10 mouse cellular contexts compared by ENCODE assay signal in the genomic region with DNA sequence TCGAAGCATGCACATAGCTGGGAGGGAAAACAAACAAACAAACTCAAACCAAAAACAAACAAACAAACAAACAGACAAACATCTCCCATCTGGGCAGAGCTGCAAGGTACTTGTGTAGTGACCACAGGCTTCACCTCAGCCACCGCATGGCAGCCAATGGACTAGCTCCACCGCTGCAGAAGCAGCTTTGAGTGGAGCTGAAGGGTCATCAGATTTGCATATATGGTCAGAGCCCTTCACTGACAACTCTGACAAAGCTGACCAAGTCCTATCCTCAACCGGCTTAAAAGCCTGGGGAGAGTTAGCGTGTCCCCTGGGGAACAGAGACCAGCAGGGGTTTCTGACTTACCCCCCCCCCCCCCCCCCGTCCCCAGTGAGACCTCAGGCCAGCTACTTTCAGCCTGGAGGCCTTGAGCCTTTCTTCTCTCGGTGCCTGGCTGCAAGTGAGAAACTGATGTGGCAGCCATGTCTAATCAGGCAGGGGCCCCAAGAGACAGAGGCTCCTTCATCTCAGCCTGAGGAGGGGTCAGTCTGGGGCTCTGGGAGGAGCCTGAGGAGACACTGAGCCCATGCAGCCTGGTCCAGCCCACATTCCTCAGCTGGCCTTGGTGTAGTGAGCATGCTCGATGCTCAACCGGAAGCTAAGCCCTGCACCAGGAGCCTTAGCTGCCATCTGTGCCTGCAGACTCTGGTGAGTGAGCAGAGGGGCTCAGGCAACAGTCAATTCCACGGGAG. TPM values are rescaled to one million over a fixed set of nuclear protein-coding genes. Genes with fewer than 3 reads are reported as not detected.
DNase-seq lines count a peak whose midpoint lies in the region; ATAC-seq lines count a peak whose summit lies in the region.
"Had no signal": no experiment of that assay in that cellular context is flagged by ENCODE, and none has a peak within 500 bp of the region (broad histone marks: within the 10 kb centered on the region; RNA-seq: fewer than 3 reads in every experiment).

No protein-coding gene starts in this region.

- ATAC-seq in kidney, embryonic 16.5 days (ENCODE audit: low FRiP score, low TSS enrichment): peak; percentile 82
- ATAC-seq in embryonic facial prominence, embryonic 14.5 days (ENCODE audit: low read depth): peak; percentile 89
- peak; percentile 72; the same call in 1 of the 2 replicates for ATAC-seq in neural tube, embryonic 14.5 days (ENCODE audit: low read depth)
- no peak for ATAC-seq in activated CD4-positive, CD25-positive, alpha-beta regulatory T cell, adult 4 months

- H3K9ac ChIP-seq in kidney, embryonic 16.5 days (replicated peaks; ENCODE audit: low read length): no peak overlapping the region
- H3K9ac ChIP-seq in embryonic facial prominence, embryonic 14.5 days (ENCODE audit: low read depth, low read length): no peak overlapping the region
- no peak overlapping the region for H3K9ac ChIP-seq in neural tube, embryonic 14.5 days (replicated peaks; ENCODE audit: low read depth, low read length)

- peaks cover 18% of the 10 kb centered on the region for H3K4me1 ChIP-seq in kidney, embryonic 16.5 days (ENCODE audit: insufficient read depth, low read length)
- 0 out of 2 replicates have a peak, but pooled peaks cover 4% of the 10 kb centered on the region for H3K4me1 ChIP-seq in embryonic facial prominence, embryonic 14.5 days (ENCODE audit: control insufficient read depth, insufficient read depth, low read length)
- no peaks in the 10 kb centered on the region for H3K4me1 ChIP-seq in neural tube, embryonic 14.5 days (ENCODE audit: control insufficient read depth, insufficient read depth, low read length)

- H3K27ac ChIP-seq in kidney, embryonic 16.5 days (ENCODE audit: low read length): peak overlapping the region; percentile 57
- H3K27ac ChIP-seq in embryonic facial prominence, embryonic 14.5 days (replicated peaks; ENCODE audit: low read depth, low read length): no peak overlapping the region
- no peak overlapping the region for H3K27ac ChIP-seq in neural tube, embryonic 14.5 days (ENCODE audit: low read depth, low read length)

- no peaks in the 10 kb centered on the region for H3K36me3 ChIP-seq in kidney, embryonic 16.5 days (ENCODE audit: insufficient read depth, low read length)
- no peaks in the 10 kb centered on the region for H3K36me3 ChIP-seq in embryonic facial prominence, embryonic 14.5 days (ENCODE audit: control insufficient read depth, insufficient read depth, low read length)
- H3K36me3 ChIP-seq in neural tube, embryonic 14.5 days (ENCODE audit: control insufficient read depth, insufficient read depth, low read length): no peaks in the 10 kb centered on the region
- H3K36me3 ChIP-seq: G1E had no signal

- H3K9me3 ChIP-seq in kidney, embryonic 16.5 days (ENCODE audit: low read length): no peaks in the 10 kb centered on the region
- no peaks in the 10 kb centered on the region for H3K9me3 ChIP-seq in embryonic facial prominence, embryonic 14.5 days (ENCODE audit: control insufficient read depth, low read length)
- H3K9me3 ChIP-seq in neural tube, embryonic 14.5 days (ENCODE audit: control insufficient read depth, low read length): no peaks in the 10 kb centered on the region
- H3K9me3 ChIP-seq: G1E had no signal

- peaks cover 18% of the 10 kb centered on the region; the same call in 1 of the 2 replicates for H3K27me3 ChIP-seq in kidney, embryonic 16.5 days (ENCODE audit: insufficient read depth, low read length)
- H3K27me3 ChIP-seq in embryonic facial prominence, embryonic 14.5 days (replicated peaks; ENCODE audit: control insufficient read depth, insufficient read depth, low read length): peaks cover 13% of the 10 kb centered on the region
- H3K27me3 ChIP-seq in neural tube, embryonic 14.5 days (ENCODE audit: control insufficient read depth, insufficient read depth, low read length): no peaks in the 10 kb centered on the region; the same call in 1 of the 2 replicates

- H3K4me3 ChIP-seq in kidney, embryonic 16.5 days (ENCODE audit: low read length): no peak overlapping the region
- no peak overlapping the region for H3K4me3 ChIP-seq in embryonic facial prominence, embryonic 14.5 days (ENCODE audit: low read depth, low read length)
- H3K4me3 ChIP-seq in neural tube, embryonic 14.5 days (ENCODE audit: low read depth, low read length): no peak overlapping the region

- WGBS in kidney, embryonic 16.5 days: 39% methylated on average over 8 of the region's 10 CpGs
- 31% methylated on average over 7 of the region's 10 CpGs for WGBS in embryonic facial prominence, embryonic 14.5 days
- 30% methylated on average over 9 of the region's 10 CpGs for WGBS in neural tube, embryonic 14.5 days

- H3K4me2 ChIP-seq in kidney, embryonic 16.5 days (replicated peaks; ENCODE audit: low read depth, low read length): peak overlapping the region; percentile 33
- H3K4me2 ChIP-seq in embryonic facial prominence, embryonic 14.5 days (ENCODE audit: low read depth, low read length): peak overlapping the region; percentile 26; the same call in 1 of the 2 replicates
- 0 out of 2 replicates have a peak overlapping the region, but pooled peaks have one; percentile 2 for H3K4me2 ChIP-seq in neural tube, embryonic 14.5 days (ENCODE audit: low read depth, low read length)

- DNase-seq in kidney, postnatal 36 days: no peak
- DNase-seq in embryonic facial prominence, embryonic 14.5 days (ENCODE audit: low spot score): peak; percentile 86
- peak; percentile 39 for DNase-seq in kidney, postnatal 14 days
- DNase-seq in right cerebral cortex, adult 18-20 months: no peak
- no peak for DNase-seq in left cerebral cortex, adult 18-20 months (ENCODE audit: low spot score in 2 of 2)
- DNase-seq: cerebellum, adult 2 months had no signal

RNA-seq across cellular contexts. Expression of a gene that starts 12.4 kb away (rescaled TPM):
- 207 and 212 TPM in 2 replicates for polyA plus RNA-seq in kidney, embryonic 16.5 days (2015; fragmentation: Nextera tagmentation; extraction: Ambion mirVana)
- 158 and 175 TPM in 2 replicates for polyA plus RNA-seq in embryonic facial prominence, embryonic 14.5 days (2014; fragmentation: Nextera tagmentation; extraction: Ambion mirVana)
- 335 and 351 TPM in 2 replicates for polyA plus RNA-seq in neural tube, embryonic 14.5 days (2014; fragmentation: Nextera tagmentation; extraction: Ambion mirVana)
- total RNA-seq in left cerebral cortex, adult 18-20 months (2021): 100 to 1,000 TPM; 198 to 222 TPM
- polyA plus RNA-seq in activated CD4-positive, CD25-positive, alpha-beta regulatory T cell, adult 4 months (2017; shearing (Covaris generic)): 10 to 100 TPM; 44.0 to 44.2 TPM

Comparison
In these comparisons a context has a peak if more than half of its experiments do, and no peak if none do; other contexts are left out.
1. DNase-seq: peak in embryonic facial prominence, embryonic 14.5 days (single experiment) and kidney, postnatal 14 days (single experiment); none in kidney, postnatal 36 days (0 of 2), right cerebral cortex, adult 18-20 months (single experiment) and left cerebral cortex, adult 18-20 months (0 of 2).
2. Peak in every context shown above with its lines, with median percentiles within 50 percentile points of each other: H3K4me2 ChIP-seq.